Mouse (Mus musculus): ENCODE results near the gene Akap1.

DNA sequence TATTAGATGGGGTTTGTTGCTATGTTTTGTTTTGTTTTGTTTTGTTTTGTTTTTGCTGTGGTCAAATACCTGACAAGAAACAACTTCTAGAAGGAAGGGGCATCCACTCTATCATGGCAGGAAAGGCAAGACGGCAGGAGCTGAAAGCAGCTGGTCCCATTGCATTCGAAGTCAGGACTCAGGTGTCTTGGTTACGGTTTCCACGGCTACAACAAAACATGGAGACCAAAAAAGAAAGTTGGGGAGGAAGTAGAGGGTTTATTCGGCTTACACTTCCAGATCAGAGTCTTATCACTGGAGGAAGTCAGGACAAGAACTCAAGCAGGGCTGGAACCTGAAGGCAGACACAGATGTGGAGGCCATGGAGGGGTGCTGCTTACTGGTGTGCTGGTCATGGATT is 47.3 kb downstream of the Akap1 start:
- TF ChIP-seq CTCF (IDR thresholded peaks at IDR 0.05; ENCODE audit: low read depth), result no peak
- TF ChIP-seq EP300 (IDR thresholded peaks at IDR 0.05; ENCODE audit: low read depth), result no peak
